Mouse (Mus musculus) monocyte, adult 5-6 weeks (primary cell): ENCODE data around the gene 1700102P08Rik. TPM values are rescaled to one million over a fixed set of nuclear protein-coding genes. Genes with fewer than 3 reads are reported as not detected.
A peak's percentile ranks its signal among the peaks of the same experiment; 100 is the strongest.

Experiments used
- ATAC-seq: fragments of 153-309, 156-312 bp; replicated peaks from 2 replicates; pipeline ENCODE4 v1.8.0; 2017; ENCODE audit warnings: mild to moderate bottlenecking; ENCODE audit not compliant: low TSS enrichment, insufficient number of reproducible peaks, severe bottlenecking, poor library complexity, low FRiP score
- total RNA-seq: library from RNA; stranded (forward); fragments of 200-1000, 200-491, 200-594 nt; gene quantifications from 3 replicates; pipeline ENCODE4 v1.2.3, GENCODE M21; 2017

1700102P08Rik gene
- 3.5 to 8.4 TPM (median 4.9 TPM) in 3 replicates for total RNA-seq

DNA sequence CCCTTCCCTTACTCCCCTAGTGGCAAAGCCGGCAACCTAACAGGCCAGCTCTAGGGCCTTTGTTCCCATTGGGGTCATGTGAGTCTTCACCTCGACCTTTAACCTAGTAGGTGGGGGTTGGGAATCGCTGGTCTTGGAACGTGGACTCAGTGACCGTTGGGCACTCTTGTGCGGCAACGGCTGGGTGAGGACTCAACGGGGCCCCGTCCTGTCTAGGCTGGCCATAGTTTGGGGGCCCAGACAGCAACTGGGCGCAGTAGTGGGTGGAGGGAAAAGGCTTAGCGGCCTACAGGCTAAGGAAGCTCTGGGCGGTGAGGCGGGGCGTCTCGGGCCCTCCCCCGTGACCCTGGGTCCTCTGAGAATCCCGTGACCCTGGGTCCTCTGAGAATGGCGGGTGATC, at the start of gene 1700102P08Rik:
Gene 1700102P08Rik, plus strand, starts transcription at position 130 of the 400 bp plus-strand sequence.
- no peak for ATAC-seq

DNA sequence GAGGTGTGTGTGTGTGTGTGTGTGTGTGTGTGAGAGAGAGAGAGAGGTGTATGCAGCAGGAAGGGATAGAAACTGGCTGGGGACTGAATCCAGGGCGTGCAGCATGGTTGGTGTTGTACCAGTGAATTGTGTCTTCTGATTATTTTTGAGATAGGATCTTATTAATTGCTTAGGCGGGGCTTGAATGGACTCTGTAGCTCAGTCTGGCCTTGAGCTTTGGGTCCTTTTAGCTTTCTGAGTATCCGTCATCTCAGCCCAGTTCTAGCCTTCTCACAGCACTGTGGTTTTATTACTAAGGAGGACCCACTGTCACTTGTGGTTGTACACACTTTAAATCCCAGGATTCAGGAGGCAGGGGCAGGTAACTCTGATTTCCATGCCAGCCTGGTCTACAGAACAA, 49.3 kb upstream of the 1700102P08Rik start:
- ATAC-seq, result no peak

DNA sequence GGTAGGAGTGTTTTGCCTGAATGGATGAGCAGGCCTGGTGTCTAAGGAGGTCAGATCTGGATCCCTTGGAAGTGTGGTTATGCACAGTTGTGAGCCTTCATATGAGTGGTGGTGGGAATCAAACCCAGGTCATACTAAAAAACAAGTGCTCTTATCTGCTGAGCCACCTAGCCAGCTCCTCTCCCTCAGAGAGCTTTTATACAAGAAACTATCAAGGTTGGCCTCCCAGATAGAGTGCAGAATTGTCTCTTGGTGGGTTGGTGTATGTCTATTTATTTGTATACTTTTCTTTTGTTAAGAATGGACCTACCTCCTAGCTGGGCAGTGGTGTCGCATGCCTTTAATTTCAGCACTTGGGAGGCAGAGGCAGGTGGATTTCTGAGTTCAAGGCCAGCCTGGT, 48.8 kb upstream of the 1700102P08Rik start:
- ATAC-seq, result no peak

DNA sequence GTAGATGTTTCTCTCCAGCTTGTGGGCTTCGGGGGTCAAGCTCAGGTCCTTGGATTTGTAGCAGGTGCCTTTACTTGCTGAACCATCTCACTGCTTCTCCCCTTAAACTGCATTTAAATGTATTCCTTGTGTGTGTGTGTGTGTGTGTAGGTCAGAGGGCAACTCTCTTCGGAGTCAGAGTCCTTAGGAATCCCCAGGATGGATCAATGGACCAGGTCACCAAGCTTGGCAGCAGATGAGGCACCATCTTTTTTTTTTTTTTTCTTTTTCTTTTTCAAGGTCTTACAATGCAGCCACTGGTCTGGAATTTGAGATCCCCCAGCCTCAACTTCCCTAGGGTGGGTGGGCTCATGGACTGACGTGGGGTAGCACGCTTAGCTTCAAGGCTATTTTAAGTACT, 48.1 kb upstream of the 1700102P08Rik start:
- ATAC-seq, result no peak

DNA sequence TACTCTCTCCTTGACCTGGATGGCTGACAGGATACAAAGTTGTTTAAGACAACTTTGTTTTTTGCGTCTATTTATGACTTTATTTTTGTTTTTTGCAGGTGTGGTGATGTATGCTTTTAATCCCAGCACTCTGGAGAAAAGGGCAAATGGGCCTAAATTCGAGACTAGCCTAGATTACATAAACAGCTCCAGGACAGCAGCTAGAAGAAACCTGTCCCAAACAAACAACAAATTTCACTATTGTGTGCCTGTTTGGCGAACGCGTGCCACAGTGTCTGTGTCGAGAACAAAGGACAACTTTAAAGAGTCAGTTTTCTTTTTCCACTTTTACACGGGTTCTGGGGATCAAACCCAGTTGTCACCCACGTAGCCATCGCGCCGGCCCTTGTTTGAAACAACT, 45.6 kb upstream of the 1700102P08Rik start:
- no peak for ATAC-seq

DNA sequence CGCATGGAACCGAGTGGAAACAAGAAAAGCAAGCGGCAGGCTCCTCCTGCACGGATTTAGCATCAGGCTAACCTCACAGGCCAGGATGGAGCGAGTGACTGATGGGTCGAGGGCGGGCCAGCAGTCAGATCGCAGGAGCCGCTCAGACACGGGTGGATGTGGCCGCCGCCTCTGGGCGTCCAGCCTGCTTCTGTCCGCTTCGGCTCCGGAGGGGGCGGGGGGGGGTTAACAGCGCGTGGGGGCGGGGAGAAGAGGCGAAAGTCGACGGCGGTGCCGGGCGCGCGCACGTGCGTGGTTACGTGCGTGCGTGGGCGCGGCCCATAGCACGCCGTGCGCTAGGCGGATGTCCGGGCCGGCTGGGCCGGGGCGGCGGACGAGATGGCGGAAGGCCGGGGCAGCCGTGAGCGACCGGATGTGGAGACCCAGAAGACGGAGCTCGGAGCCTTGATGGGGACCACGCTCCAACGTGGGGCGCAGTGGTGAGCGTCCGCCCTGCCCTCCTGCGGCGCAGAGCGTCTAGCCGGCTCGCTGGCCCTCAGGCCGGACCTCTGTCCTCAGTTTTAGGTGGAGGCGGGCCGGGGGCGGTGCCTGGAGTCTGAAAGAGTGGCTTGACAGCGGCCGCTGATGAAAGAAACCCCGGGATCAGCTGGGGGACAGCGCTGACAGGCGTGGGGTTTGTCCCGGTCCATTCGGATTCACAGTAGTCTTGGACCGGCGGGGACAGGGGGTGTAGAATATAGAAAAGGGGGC, 44.9 kb upstream of the 1700102P08Rik start, which contains the start of gene Usp4:
Gene Usp4, plus strand, starts transcription at position 314 of the 750 bp plus-strand sequence.
- ATAC-seq, result peak; percentile 85

DNA sequence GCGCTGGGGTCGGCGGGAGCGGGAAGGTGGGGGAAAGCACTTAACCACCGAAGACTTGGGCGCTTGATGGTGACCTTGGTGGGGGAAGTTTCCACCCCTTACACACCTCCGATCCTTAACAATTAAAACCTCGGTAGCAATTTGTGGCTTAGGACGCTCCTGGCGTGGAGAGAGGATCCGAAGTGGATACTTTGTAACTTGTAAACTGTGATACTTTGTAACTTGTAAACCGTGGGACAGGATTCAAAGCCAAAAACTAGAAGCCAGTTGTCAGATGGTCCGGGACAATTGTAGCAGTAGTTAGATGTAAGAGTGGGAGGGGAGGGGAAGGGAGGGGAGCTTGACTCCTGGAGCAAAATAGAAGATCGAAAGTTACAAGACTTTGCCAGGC, 44.3 kb upstream of the 1700102P08Rik start:
- ATAC-seq, result no peak

DNA sequence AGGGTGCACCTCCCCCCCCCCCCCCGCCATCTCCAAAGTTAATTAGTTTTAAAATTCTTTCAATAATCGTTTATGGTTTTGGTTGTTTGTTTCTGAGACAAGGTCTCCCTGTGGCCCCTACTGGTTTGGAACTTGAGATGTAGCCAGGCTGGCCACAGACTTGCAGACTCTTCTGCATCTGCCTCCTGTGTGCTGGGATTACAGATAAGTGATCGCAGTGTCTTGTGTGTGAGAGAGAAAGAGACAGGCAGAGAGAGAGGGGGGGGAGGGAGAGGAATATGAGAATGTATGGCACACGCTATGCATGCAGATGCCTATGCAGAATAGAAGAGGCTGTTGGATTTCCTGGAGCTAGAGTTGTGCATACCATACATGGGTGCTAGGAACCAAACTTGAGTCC, 42.9 kb upstream of the 1700102P08Rik start:
- no peak for ATAC-seq

DNA sequence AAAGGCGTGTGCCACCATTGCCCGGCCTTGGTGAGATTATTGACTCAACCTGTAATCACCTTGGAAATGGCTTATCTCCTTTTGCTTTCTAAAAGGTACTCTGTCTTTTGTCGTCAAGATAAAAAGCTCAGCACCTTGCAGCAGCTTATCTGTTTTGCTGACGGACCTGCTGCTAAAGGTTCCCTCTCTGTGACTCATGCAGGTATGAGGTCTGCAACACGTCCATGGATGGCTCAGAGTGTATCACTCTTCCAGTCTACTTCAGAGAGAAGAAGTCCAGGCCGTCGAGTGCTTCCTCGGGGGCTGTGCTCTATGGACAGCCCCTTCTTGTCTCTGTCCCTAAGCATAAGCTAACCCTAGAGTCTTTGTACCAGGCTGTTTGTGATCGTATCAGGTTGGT, 14.4 kb upstream of the 1700102P08Rik start:
- ATAC-seq, result no peak

DNA sequence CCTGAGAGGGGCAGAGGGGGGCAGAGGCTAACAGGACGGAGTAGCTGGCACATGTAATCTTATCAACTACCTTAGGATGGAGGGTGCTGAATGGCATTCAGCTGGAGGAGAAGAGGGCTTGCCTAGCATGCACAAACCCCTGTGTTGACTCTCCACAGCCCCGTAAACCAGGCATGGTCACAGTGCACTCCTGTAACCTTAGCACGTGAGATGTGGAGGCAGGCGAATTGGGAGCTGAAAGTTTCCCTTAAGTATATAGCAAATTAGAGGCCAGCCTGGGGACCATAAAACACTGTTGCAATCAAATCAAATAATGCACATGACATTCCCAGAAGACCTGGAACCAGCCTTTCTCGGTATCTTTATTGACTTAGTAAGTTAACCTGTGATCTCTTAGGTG, 13.9 kb upstream of the 1700102P08Rik start:
- no peak for ATAC-seq

DNA sequence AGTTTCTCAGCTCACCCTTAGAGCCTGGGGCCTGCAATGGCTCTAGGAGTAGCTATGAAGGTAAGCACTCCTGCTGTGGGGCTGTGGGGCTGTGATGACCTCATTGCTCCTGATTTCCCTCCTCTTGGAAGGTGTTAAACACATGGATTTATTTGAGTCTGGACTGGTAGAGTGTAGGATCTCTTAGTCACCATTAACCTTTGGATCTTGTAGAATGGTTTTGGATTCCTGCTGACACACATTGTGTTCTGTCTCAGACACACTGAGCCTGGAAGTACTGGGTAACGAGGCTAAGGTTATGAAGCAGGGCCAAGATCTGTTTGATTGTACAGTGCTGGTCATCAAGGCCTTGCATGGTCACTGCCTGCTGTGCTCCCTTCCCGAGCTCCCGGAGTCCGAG, 13.3 kb upstream of the 1700102P08Rik start:
- ATAC-seq, result no peak

DNA sequence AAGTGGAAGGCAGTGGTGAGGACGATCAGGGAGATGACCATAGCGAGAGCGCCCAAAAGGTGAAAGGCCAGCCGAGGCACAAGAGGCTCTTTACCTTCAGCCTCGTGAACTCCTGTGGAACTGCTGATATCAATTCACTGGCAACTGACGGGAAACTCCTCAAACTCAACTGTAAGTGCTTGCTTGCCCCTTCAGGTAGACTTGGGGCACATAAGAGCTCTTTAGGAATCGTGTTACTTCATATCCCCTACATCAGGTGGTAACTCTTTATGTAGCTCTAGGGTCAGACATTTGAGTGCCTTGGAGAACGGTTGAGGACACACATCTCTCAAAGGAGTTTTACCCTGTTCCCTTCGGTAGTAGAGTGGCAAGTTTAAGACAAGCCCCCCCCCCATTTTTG, 11.2 kb upstream of the 1700102P08Rik start:
- ATAC-seq, result no peak

DNA sequence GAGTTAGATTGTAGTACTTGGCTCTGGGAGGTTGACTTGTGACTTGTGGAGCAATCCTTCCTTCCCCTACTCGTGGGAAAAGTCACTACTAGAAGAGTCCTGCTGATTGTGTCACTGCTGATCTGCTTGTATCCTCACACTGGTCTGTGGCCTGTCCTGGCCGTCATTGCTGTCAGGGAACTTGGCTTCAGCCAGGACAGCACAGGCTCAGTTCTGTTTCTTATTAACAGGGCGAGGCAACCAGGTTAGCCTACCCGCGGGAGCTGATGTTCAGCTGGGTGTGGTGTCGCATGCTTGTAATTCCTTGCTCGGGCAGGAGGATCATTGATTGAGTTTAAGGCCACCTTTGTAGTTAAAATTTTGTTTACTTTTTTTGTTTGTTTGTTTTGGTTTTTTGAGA, 7.6 kb upstream of the 1700102P08Rik start:
- no peak for ATAC-seq

DNA sequence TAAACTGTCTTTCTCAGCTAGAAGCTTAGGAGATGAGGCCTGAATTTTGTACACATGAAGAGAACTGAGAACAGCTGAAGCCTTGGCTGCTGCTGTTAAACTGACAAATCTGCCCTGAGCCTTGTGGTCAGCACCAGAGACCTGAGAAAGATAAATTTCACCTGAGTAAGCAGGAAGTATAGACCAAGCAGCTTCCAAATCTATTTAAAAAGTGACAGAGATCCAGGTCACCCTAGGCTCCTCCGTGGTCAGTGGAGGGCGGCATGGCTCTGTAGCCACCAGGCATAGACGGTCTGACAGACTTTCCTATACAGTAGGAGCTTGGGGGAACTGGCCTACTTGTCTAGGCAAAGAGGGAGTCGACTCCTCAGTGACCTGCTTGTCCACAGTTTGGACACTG, 5.8 kb upstream of the 1700102P08Rik start:
- ATAC-seq, result no peak

DNA sequence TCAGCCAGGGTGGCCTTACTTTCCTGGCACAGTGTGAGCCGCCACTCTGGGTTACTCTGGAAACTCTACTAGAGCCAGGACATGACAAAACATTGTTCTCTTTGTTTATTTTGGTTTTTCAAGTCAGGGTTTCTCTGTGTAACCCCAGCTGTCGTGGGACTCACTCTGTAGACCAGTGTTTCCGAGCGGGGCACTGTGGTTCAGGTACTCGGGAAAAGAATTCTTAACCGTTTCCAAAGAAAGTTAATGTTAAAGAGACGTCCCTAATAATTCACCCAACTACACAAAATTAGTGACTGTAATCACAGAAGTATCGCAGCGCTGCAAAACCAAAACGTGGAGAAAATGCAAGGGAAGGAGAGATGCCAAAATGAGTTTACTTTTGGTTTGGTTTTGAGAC, 4.0 kb upstream of the 1700102P08Rik start:
- ATAC-seq, result no peak

DNA sequence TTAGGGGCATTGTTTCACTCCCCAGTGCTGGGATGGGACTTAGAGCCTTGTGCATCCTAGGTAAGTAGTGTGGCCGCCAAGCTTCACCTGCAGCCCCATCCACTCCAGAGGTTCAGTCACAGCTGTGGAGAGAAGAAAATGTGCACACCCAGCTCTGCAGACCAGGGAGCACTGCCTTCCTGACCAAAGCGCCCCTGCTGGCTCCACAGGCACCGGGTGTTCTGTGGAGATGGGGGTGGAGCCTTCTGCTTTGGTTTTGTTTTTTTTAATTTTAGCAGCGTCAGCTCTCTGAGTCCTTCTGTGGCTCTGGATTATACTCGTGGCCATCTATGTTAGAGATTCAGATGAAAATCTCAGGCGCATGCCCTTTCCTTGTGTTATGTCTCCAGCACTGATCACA, 3.4 kb upstream of the 1700102P08Rik start:
- no peak for ATAC-seq

DNA sequence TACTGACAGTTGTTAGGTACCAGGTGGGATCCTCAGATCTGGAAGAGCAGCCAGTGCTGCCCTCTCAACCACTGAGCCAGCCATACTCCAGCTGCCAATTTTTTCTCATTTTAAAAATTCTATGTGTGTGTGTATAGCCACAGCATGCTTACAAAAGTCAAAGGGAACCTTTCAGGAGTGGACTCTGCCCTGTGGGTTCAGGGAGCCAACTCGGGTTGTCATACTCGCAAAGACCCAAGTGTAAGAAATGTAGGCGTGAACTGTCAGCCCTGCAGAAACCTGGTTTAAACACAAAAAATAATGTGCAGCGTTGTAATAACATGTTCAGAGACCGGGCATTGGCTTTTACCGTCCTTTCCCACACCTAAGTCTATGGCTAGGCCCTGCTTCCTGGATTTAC, 1.6 kb downstream of the 1700102P08Rik start:
- ATAC-seq, result no peak

DNA sequence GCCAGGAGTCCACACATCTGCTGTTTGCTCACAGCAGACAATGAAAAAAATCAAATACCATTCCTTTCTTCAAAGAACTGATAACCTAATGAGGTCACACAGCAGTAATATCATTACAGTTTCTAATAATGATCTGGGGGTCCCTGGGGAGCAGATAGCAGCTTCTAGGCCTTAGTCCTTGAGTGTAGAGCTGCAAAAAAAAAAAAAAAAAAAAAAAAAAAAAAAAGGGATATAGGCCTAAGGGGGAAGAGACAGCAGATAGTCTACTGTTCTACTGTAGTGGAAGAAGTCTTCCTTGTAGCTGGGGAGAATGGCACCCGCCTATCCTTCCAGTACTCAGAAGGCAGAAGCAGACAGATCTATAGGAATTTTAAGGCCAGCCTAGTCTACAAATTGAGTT, 2.8 kb downstream of the 1700102P08Rik start:
- ATAC-seq, result no peak

DNA sequence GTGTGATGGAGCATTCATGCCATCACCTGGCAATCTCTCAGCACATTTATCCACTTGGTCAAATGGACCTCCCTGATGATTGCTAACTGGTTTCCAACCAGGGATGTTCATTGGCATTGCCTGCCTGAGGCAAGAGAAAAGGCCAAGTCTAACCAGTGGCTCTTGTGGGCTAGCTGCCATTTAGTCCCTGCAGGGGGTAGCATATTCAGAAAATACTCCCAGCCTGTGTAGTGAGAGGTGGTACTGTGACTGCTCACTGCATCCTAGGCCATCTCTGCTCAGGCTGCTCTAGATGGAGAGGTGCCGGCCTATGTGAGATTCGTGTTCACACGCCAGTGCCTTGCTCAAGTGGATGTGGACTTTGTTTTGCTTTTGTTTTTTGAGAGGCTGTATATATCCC, 5.7 kb downstream of the 1700102P08Rik start:
- no peak for ATAC-seq

DNA sequence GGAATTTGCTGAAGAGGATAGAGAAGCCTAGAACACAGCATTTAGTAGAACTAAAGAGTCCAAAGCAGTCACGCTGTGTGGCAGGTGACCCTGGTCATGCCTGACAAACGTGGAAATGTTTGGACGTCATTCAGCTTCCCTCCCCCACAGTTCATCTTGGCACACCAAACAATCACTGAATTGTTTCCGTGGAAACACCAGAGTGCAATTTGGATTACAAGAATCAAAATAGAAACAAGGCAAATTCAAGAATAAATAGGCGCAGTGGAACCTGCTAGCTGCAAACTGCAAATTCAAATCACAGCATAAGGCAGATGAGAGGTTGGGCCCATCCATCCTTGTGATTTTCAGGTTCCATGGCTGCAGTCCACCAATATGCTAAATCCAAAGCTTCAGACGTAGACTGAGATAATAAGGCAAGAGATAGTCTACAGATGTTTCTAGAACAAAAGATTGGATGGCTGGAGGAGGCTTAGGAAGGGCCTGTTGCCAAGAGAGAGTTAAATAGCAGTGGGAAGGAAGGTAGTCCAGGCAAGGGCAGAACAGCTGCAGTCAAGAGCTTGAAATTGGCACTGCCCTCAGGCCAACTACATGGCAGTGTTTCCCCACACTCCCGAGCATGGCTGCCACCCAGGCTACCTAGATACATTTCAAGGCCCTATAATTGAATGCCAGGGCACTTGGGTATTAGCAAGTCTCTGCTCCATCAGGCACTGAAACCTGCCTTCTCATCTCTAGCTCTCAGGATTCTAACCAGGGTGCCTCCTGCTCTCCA, 8.8 kb downstream of the 1700102P08Rik start:
- no peak for ATAC-seq
